Mouse (Mus musculus) intestine, postnatal 0 days (tissue): Measurements from ENCODE around the gene Opa3. TPM values are rescaled to one million over a fixed set of nuclear protein-coding genes. Genes with fewer than 3 reads are reported as not detected.

Experiments
- ATAC-seq: fragments of 200-750 bp; cut with Nextera tagmentation; 2 replicates; pipeline ENCODE4 v1.8.0; 2017; ENCODE audit warnings: mild to moderate bottlenecking, moderate TSS enrichment, moderate library complexity
- H3K27ac ChIP-seq: fragments of 300-500 bp; sonication (generic); 2 replicates; pipeline ENCODE4 v1.5.1; 2014; ENCODE audit warnings: mild to moderate bottlenecking, low read depth, low read length, moderate library complexity
- H3K27me3 ChIP-seq: fragments of 300-500 bp; sonication (generic); replicated peaks from 2 replicates; pipeline ENCODE4 v1.6.1; 2014; ENCODE audit warnings: low read length, mixed read lengths; ENCODE audit not compliant: control insufficient read depth, insufficient read depth
- H3K36me3 ChIP-seq: fragments of 300-500 bp; sonication (generic); 2 replicates; pipeline ENCODE4 v1.6.1; 2014; ENCODE audit warnings: mild to moderate bottlenecking, moderate library complexity; ENCODE audit not compliant: control insufficient read depth, insufficient read depth
- H3K4me1 ChIP-seq: fragments of 300-500 bp; sonication (generic); replicated peaks from 2 replicates; pipeline ENCODE4 v1.6.1; 2014; ENCODE audit warnings: antibody characterized with exemption, low read length, mixed read lengths; ENCODE audit not compliant: control insufficient read depth, insufficient read depth
- H3K4me2 ChIP-seq: fragments of 300-500 bp; sonication (generic); replicated peaks from 2 replicates; pipeline ENCODE4 v1.6.1; 2014; ENCODE audit warnings: low read depth, mild to moderate bottlenecking, moderate library complexity
- H3K4me3 ChIP-seq: fragments of 300-500 bp; sonication (generic); 2 replicates; pipeline ENCODE4 v1.5.1; 2014; ENCODE audit warnings: low read depth, low read length
- H3K9ac ChIP-seq: fragments of 300-500 bp; sonication (generic); 2 replicates; pipeline ENCODE4 v1.6.1; 2014; ENCODE audit warnings: mild to moderate bottlenecking, low read depth, low read length
- H3K9me3 ChIP-seq: fragments of 300-500 bp; sonication (generic); 2 replicates; pipeline ENCODE4 v1.6.1; 2016; ENCODE audit warnings: mixed run types; ENCODE audit not compliant: control insufficient read depth
- CTCF ChIP-seq: sonication (generic); IDR thresholded peaks from 2 replicates; pipeline ENCODE4 v1.5.1; 2016; ENCODE audit warnings: low read depth, mild to moderate bottlenecking, control low read depth, antibody characterized with exemption, moderate library complexity
- whole genome bisulfite sequencing: fragments of 180-500 bp; shearing (Covaris S2); extraction: QIAGEN DNeasy Blood & Tissue Kit; methylation state at CpG from one replicate; pipeline ENCODE4 v1.1.7; 2014; 5-methylcytosine and 5-hydroxymethylcytosine counted together
- polyA plus RNA-seq: library from polyadenylated mRNA; unstranded; fragments of >200 nt; fragmentation: Nextera tagmentation; extraction: Ambion mirVana; gene quantifications from 2 replicates; pipeline ENCODE4 v1.2.1, GENCODE M21; 2015

Opa3 gene
- polyA plus RNA-seq, 1 experiment from 2014 or later: 27.5 TPM

DNA sequence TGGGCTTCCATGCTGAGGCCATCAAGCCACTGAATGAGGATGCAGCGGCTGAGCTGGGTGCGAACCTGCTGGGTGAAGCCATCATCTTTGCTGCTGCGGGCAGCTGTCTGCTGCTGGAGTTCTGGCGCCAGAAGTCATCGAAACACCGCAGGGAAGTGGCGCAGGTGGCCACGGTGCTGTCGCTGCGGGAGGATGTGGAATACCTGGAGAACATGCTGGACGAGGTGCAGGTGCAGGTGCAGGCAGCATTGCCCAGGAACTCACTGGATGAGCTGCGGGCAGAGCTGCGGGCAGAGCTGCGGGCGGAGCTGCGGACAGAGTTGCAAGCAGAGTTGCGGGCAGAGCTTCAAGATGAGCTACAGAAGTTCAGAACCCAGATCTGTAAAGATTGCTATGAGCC is 27.3 kb downstream of the Opa3 start:
- ATAC-seq: no peak
- Histone ChIP-seq H3K27me3 (no peaks in the 10 kb centered on the region), H3K4me2 (no peak overlapping the region), H3K9me3 (no peaks in the 10 kb centered on the region), H3K4me3 (no peak overlapping the region), H3K27ac (no peak overlapping the region), H3K9ac (no peak overlapping the region), H3K4me1 (peaks cover 4% of the 10 kb centered on the region; the same call in 1 of the 2 replicates), H3K36me3 (peaks cover 56% of the 10 kb centered on the region)
- WGBS: 84% methylated on average over 17 of the region's 17 CpGs
- no peak for TF ChIP-seq CTCF

DNA sequence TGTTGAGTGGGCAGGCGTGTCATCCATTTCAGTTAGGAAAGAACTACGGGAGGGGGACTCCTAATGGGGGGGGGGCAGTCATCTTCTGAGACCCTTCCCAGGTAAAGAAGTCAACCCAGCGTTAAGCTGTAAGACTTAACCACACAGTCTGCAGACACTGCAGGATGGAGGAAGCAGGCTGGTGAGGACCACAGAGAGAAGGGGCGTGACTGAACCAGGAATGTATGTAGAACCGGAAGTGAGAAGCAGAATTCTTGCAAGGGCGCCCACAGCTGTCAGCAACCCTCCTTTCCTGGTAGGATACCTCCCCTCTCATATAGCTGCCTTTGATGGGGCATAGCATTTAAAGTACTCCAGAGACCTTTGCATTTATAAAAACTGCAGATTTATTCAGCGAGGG is 28.4 kb downstream of the Opa3 start:
- no peak for ATAC-seq
- no peak overlapping the region for H3K27ac ChIP-seq
- no peak overlapping the region for H3K9ac ChIP-seq
- no peak overlapping the region for H3K4me2 ChIP-seq
- TF ChIP-seq CTCF: no peak
- 73% methylated on average over 7 of the region's 7 CpGs for WGBS
- H3K4me1 ChIP-seq: peaks cover 4% of the 10 kb centered on the region; the same call in 1 of the 2 replicates
- no peaks in the 10 kb centered on the region for H3K27me3 ChIP-seq
- no peak overlapping the region for H3K4me3 ChIP-seq
- no peaks in the 10 kb centered on the region for H3K9me3 ChIP-seq
- H3K36me3 ChIP-seq: peaks cover 67% of the 10 kb centered on the region

DNA sequence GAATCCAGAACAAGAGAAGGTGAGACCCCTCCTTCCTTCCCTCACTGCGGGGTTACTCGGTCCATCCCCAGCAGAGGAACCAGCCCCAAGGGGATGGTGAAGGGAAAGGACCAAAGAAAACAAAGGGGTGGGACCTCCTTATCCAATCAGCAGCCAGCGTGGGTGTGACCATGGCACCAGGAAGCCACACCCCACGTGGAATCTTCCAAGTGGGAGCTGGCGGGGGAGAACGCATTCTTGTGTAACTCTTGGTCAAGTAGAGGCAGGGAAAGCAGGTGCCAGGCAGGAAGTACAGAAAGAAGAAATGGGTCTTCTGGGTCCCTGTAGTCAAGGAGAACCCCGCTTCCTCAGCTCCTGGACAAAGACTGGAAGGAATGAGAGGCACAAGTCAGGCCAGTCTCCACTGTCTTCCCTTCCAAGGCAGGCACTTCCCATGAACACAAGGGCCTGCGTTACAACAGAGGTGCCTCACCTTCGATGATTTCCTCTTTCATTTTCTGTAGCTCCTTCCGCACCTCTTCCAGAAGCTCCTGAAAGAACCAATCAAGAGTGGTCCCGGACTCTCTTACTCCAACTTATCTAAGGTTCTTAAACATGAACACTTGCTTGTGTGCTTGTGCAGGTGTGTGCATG is 29.4 kb downstream of the Opa3 start:
- WGBS: 32% methylated on average over 11 of the region's 11 CpGs
- ATAC-seq: peak; percentile 84
- TF ChIP-seq CTCF: no peak
- H3K36me3 ChIP-seq: peaks cover 77% of the 10 kb centered on the region
- peak overlapping the region; percentile 42 for H3K27ac ChIP-seq
- H3K4me3 ChIP-seq: no peak overlapping the region
- no peaks in the 10 kb centered on the region for H3K27me3 ChIP-seq
- H3K9me3 ChIP-seq: no peaks in the 10 kb centered on the region
- peaks cover 4% of the 10 kb centered on the region; the same call in 1 of the 2 replicates for H3K4me1 ChIP-seq
- peak overlapping the region; percentile 21; the same call in 1 of the 2 replicates for H3K4me2 ChIP-seq
- no peak overlapping the region for H3K9ac ChIP-seq

DNA sequence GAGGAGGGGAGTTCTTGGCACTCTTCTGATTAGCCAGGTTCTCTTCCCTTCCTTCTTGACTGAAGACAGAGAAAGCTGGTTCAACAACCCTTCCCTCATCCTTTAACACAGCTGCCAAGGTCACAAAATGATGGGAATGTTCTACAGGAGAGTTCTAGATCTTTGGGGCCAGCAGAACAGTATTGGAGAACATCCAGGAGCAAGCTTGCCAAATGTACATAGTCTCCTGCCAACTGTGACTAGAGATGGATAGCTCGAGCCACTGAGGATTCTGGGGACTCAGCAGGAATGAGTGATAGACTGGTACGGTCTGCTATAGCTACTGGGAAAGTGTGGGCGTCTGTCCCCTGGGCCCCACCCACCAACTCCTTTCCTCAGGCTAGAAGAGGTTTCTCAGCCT is 30.2 kb downstream of the Opa3 start:
- TF ChIP-seq CTCF: no peak
- H3K36me3 ChIP-seq: peaks cover 85% of the 10 kb centered on the region
- no peak for ATAC-seq
- H3K9me3 ChIP-seq: no peaks in the 10 kb centered on the region
- H3K4me2 ChIP-seq: peak overlapping the region; percentile 21; the same call in 1 of the 2 replicates
- no peak overlapping the region for H3K4me3 ChIP-seq
- H3K9ac ChIP-seq: no peak overlapping the region
- peaks cover 4% of the 10 kb centered on the region; the same call in 1 of the 2 replicates for H3K4me1 ChIP-seq
- H3K27ac ChIP-seq: no peak overlapping the region; the same call in 1 of the 2 replicates
- no peaks in the 10 kb centered on the region for H3K27me3 ChIP-seq
- 67% methylated on average over 3 of the region's 3 CpGs for WGBS

DNA sequence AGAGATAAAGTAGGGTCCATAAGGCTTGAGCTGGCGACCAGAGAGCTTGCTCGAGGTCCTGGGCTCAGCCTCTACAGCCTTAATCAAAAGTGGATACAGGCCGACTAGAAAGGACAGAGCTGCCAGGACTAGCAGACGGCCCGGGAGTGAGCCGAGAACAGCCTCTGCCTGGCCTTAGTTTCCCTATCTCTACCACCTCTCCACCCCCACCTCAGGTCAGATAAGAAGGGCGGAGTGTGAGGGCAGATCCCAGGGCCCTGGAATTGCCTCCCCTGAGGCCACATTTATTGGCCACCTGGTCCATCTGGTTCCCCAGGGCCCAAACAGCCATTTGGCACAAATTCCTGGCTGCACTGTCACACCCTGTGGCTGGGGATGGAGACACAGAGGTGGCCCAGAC is 37.0 kb downstream of the Opa3 start:
- WGBS: 26% methylated on average over 7 of the region's 7 CpGs
- Histone ChIP-seq H3K9me3 (no peaks in the 10 kb centered on the region), H3K9ac (no peak overlapping the region), H3K4me3 (no peak overlapping the region), H3K4me1 (0 out of 2 replicates have a peak, but pooled peaks cover 13% of the 10 kb centered on the region), H3K4me2 (peak overlapping the region; percentile 52), H3K27me3 (no peaks in the 10 kb centered on the region), H3K27ac (peak overlapping the region; percentile 79; the same call in 1 of the 2 replicates), H3K36me3 (peaks cover 57% of the 10 kb centered on the region)
- no peak for TF ChIP-seq CTCF
- no peak for ATAC-seq

DNA sequence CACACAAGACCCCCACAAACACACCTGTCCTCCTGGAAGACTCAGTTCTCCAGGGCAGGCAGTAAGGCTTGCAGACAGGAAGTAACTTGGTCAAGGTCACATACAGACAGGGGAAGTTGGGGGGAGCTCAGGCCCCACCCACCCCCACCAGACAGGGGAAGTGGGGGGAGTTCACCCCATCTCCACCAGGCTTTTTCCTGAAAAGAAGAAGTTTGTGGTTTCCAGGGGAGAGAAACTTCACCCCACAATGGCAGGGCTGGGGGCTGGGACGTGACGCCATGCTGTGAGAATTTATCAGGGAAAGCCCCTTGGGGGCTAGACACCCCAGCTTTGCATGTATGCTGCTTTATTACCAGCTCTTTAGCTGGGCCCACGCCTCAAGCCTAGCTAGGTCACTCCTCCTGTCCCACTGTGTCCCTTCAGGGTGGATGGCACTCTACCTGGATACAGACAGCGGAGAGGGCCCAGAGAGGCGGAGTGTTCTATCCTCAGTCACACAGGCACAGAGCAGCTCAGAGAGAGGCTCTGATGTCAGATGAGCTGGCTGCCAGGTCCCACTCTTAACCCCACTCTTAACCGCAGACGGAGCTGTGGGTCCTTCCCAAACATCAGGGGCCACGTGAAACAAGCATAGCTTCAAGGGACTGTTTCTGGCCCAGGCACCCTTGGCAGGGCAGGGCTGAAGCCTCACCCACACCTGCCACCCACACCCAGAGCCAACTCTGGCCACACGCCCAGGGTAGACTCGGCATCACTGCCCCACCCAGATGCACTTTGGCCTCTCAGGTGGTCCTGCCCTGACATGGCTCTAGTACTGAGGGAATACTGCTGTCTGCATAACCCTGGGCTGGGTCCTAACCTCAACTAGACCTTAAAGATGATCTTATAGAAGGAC is 38.0 kb downstream of the Opa3 start:
- 0 out of 2 replicates have a peak, but pooled peaks cover 13% of the 10 kb centered on the region for H3K4me1 ChIP-seq
- no peak for TF ChIP-seq CTCF
- peak overlapping the region; percentile 52 for H3K4me2 ChIP-seq
- no peaks in the 10 kb centered on the region for H3K27me3 ChIP-seq
- H3K4me3 ChIP-seq: no peak overlapping the region
- 38% methylated on average over 10 of the region's 10 CpGs for WGBS
- H3K36me3 ChIP-seq: peaks cover 47% of the 10 kb centered on the region
- H3K9me3 ChIP-seq: no peaks in the 10 kb centered on the region
- ATAC-seq: peak; percentile 81
- peak overlapping the region; percentile 79 for H3K27ac ChIP-seq
- peak overlapping the region; percentile 34; the same call in 1 of the 2 replicates for H3K9ac ChIP-seq
